Mouse (Mus musculus) liver, embryonic 14.5 days (tissue): ENCODE data around the gene Pmch.

Source experiments
- CTCF ChIP-seq: IDR thresholded peaks from 2 replicates; pipeline ENCODE4 v1.5.1; 2016; ENCODE audit warnings: antibody characterized with exemption, low read depth, control low read depth
- EP300 ChIP-seq: IDR thresholded peaks from 2 replicates; pipeline ENCODE4 v1.6.1; 2016; ENCODE audit warnings: antibody characterized with exemption, low read depth

GRCm38 (mm10) chr10:88064872-88065271 is 26.0 kb upstream of the Pmch start:
- TF ChIP-seq CTCF: no peak
- no peak for TF ChIP-seq EP300
